Mouse (Mus musculus) kidney, postnatal 14 days (tissue): ENCODE results near the gene Btbd35f10.
"Not testable (repeated sequence)": the region's sequence is repeated elsewhere in the genome, so short reads cannot be mapped to it uniquely, and the experiment has no call there.

Experiments
- DNase-seq: peaks from one replicate; pipeline ENCODE4 v3.0.0; 2022; ENCODE audit warnings: mixed read lengths

Btbd35f10 gene

DNA sequence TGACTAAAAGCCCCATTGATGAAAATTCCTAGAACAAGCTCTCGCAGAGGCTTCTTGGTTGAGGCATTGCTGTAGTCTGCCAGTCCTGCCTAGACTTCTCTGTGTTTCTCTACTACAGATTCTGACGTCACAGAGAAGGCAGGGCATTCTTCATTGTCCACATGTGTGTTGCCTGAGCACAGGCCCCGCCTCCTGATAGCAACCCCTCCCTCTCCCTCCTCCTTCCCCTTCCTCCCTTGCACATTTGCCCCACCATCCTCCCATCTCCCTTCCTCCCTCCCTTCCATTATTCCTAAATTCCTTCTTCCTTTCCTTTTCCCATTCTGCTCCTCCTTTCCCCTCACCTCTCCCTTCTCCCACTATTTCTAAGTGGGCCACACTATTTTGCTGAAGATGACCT lies at the start of gene Btbd35f10:
Btbd35f10 (minus strand) TSS at position 101 of the 400 bp plus-strand sequence.
- not testable (repeated sequence) for DNase-seq
